Mouse (Mus musculus): Measurements from ENCODE around the gene Dsp.

DNA sequence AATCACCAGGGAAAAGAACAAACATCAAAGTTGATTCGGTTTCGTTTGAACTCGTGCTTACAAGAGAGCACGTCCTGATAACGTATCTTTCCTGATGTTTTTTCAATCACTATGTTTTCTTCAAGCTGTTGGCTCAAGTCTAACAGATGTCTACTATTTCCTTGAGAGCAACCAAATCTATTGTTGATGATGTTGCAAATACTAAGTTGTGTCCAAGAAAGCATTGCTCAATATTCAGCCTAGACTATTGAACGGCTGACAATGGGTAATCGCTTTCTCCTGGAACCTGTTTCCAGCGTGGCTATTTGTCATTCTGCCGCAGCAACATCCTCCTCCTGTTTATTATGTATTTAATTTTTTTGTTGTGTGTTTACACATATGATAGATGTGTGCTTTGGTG lies 28.8 kb upstream of the Dsp start:
- TF ChIP-seq CTCF (IDR thresholded peaks at IDR 0.05; ENCODE audit: low read depth, low read length): no peak
- no peak for TF ChIP-seq POLR2A (IDR thresholded peaks at IDR 0.05; ENCODE audit: borderline replicate concordance, low read depth, low read length)
